Mouse (Mus musculus): ENCODE measurements around the gene Lyzl4. TPM values are rescaled to one million over a fixed set of nuclear protein-coding genes. Genes with fewer than 3 reads are reported as not detected.
A peak's percentile ranks its signal among the peaks of the same experiment; 100 is the strongest.

Gene Lyzl4
- polyA plus RNA-seq, 1 experiment from 2014 or later = not detected

DNA sequence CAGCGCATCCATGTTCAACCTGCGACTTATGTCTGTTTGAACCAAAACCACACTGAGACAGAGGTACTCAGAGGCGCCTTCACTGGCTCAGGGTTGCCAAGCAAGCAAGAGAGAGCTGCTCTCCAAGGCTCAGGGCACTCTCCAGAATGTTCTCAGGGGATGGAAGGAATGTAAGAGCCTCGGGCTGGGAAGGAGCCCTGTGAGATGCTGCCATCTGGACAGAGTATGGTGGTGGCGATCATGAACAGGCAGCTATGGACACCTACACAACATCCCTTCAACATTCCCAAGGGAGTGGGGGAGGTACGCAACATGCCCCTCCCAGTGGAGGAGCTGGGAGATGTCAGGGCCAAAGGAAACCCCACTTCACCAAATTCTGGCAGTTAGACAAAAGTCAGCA lies 83.7 kb downstream of the Lyzl4 start:
- no peak overlapping the region for H3K9ac ChIP-seq
- no peak overlapping the region for H3K4me3 ChIP-seq (ENCODE audit: low read depth, low read length)
- no peak overlapping the region for H3K27ac ChIP-seq (ENCODE audit: low read depth)
- peaks cover 2% of the 10 kb centered on the region; the same call in 1 of the 2 replicates for H3K4me1 ChIP-seq (ENCODE audit: insufficient read depth)
- 76% methylated on average over 6 of the region's 6 CpGs for WGBS
- H3K27me3 ChIP-seq (ENCODE audit: insufficient read depth, low read length) = no peaks in the 10 kb centered on the region
- ATAC-seq (ENCODE audit: insufficient read depth) (no peak), DNase-seq (no peak)
- no peaks in the 10 kb centered on the region for H3K9me3 ChIP-seq (ENCODE audit: low read depth, low read length)
- no peaks in the 10 kb centered on the region for H3K36me3 ChIP-seq (ENCODE audit: insufficient read depth)
- TF ChIP-seq CTCF (IDR thresholded peaks at IDR 0.05; ENCODE audit: low read depth) = no peak
- H3K4me2 ChIP-seq = no peak overlapping the region

DNA sequence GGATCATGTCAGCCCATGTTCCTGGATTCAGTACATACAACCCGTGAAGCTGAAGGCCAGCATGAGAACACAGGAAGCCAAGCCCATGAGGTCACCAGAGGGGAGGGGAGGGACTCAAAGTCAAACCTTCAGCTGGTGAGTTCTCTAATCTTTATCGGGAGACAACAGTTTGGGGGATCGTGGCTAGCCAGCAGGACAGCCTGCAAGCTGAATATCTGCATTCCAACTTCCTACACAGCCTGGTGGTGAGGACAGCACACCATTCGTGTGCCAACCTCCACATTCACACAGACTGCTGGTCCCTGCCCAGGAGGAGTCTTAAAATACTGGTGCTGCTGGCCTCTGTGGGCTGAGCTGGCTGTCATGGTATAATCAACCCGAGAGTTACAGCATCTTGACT lies 85.0 kb downstream of the Lyzl4 start:
- Histone ChIP-seq H3K4me1 (ENCODE audit: insufficient read depth) (peaks cover 5% of the 10 kb centered on the region; the same call in 1 of the 2 replicates), H3K4me2 (no peak overlapping the region), H3K27me3 (ENCODE audit: insufficient read depth, low read length) (no peaks in the 10 kb centered on the region), H3K36me3 (ENCODE audit: insufficient read depth) (no peaks in the 10 kb centered on the region), H3K27ac (ENCODE audit: low read depth) (no peak overlapping the region), H3K9ac (no peak overlapping the region), H3K9me3 (ENCODE audit: low read depth, low read length) (no peaks in the 10 kb centered on the region), H3K4me3 (ENCODE audit: low read depth, low read length) (no peak overlapping the region)
- ATAC-seq (ENCODE audit: insufficient read depth) = no peak
- WGBS = 55% methylated on average over 5 of the region's 5 CpGs
- TF ChIP-seq CTCF (IDR thresholded peaks at IDR 0.05; ENCODE audit: low read depth) = no peak
- DNase-seq = no peak

DNA sequence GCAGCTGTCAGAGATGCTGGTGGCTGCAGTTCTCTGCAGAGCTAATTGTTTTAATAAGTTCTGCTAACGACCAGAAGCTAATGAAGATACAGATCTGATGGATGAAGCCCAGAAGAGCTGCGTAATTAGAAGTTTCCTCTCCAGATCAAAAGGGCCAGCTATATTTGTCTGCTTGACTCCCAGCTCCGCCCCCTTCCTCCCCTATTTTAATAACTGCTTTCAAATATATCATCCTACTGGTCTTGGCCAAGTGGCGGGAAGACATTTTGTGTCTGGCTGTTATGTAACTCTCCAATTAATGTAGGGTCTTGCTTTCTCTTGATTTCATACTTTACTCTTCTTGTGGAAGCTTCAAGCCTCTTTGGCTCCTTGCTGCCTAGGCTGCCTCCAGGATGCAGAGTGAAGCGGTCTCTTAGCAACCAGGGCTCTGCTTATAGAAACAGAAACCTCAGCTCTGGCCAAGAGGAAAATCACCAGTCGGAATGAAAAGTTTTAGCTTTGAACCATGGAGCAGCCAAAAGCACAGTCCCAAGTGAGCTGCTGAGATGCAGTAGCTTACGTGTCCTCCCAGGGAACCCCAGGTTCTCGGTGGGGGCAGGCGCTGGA lies 86.4 kb downstream of the Lyzl4 start:
- Histone ChIP-seq H3K9me3 (ENCODE audit: low read depth, low read length) (no peaks in the 10 kb centered on the region), H3K4me3 (ENCODE audit: low read depth, low read length) (no peak overlapping the region), H3K4me2 (no peak overlapping the region), H3K9ac (no peak overlapping the region), H3K27me3 (ENCODE audit: insufficient read depth, low read length) (no peaks in the 10 kb centered on the region), H3K36me3 (ENCODE audit: insufficient read depth) (no peaks in the 10 kb centered on the region), H3K27ac (ENCODE audit: low read depth) (no peak overlapping the region; the same call in 1 of the 2 replicates), H3K4me1 (ENCODE audit: insufficient read depth) (peaks cover 5% of the 10 kb centered on the region; the same call in 1 of the 2 replicates)
- no peak for TF ChIP-seq CTCF (IDR thresholded peaks at IDR 0.05; ENCODE audit: low read depth)
- WGBS = 39% methylated on average over 9 of the region's 9 CpGs
- DNase-seq (peak; percentile 70), ATAC-seq (ENCODE audit: insufficient read depth) (peak; percentile 53; the same call in 1 of the 2 replicates)

DNA sequence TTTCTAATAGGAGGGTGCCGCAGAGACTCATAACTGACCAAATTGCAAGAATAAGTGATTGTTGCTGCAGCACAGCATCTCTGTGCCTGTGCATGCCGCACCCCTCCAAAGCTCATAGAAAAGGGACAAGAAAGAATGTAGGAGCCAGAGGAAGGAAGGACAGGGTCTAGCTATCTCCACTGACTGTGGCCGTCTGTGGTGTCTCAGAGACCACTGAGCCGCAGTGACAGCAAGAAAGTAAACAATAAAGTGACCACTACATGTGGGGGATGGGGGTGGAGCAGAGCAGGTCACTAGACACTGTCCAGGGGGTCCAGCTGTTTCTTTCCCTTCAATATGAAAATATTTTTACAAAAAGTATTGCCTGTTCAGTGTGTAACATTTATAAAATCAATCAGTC lies 88.3 kb downstream of the Lyzl4 start:
- ATAC-seq (ENCODE audit: insufficient read depth) (peak; percentile 78), DNase-seq (peak; percentile 57)
- H3K4me1 ChIP-seq (ENCODE audit: insufficient read depth) = peaks cover 5% of the 10 kb centered on the region; the same call in 1 of the 2 replicates
- no peak overlapping the region for H3K4me3 ChIP-seq (ENCODE audit: low read depth, low read length)
- no peak overlapping the region for H3K9ac ChIP-seq
- no peaks in the 10 kb centered on the region for H3K36me3 ChIP-seq (ENCODE audit: insufficient read depth)
- H3K4me2 ChIP-seq = no peak overlapping the region
- H3K27me3 ChIP-seq (ENCODE audit: insufficient read depth, low read length) = no peaks in the 10 kb centered on the region
- H3K27ac ChIP-seq (ENCODE audit: low read depth) = no peak overlapping the region
- 22% methylated on average over 4 of the region's 4 CpGs for WGBS
- no peak for TF ChIP-seq CTCF (IDR thresholded peaks at IDR 0.05; ENCODE audit: low read depth)
- H3K9me3 ChIP-seq (ENCODE audit: low read depth, low read length) = no peaks in the 10 kb centered on the region

DNA sequence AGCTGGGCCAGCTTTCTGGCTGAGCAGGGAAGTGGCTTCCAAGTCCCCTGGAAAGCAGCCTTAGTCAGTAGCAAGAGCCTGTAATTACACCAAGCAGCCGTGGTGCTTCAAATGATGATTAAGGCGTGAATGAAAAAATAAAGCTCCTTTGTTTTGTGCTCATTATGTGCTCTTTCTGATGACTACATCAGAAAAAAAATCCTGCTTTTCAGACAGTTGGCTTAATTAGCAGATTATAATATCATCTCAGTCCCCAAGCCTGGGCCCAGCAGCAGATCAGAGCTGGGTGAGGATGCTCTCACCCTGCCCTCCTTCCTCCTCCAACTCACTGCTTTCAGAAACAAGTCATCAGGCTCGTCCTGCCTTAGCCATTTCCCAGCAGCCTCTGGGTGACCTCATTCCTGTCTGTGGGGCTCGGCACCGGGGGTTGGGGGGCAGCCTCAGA lies 91.5 kb downstream of the Lyzl4 start:
- DNase-seq (no peak), ATAC-seq (ENCODE audit: insufficient read depth) (no peak)
- no peaks in the 10 kb centered on the region for H3K27me3 ChIP-seq (ENCODE audit: insufficient read depth, low read length)
- no peak overlapping the region for H3K4me2 ChIP-seq
- no peaks in the 10 kb centered on the region for H3K36me3 ChIP-seq (ENCODE audit: insufficient read depth)
- H3K4me3 ChIP-seq (ENCODE audit: low read depth, low read length) = no peak overlapping the region
- 69% methylated on average over 5 of the region's 5 CpGs for WGBS
- H3K9ac ChIP-seq = no peak overlapping the region
- H3K27ac ChIP-seq (ENCODE audit: low read depth) = no peak overlapping the region
- H3K4me1 ChIP-seq (ENCODE audit: insufficient read depth) = peaks cover 5% of the 10 kb centered on the region; the same call in 1 of the 2 replicates
- H3K9me3 ChIP-seq (ENCODE audit: low read depth, low read length) = no peaks in the 10 kb centered on the region
- no peak for TF ChIP-seq CTCF (IDR thresholded peaks at IDR 0.05; ENCODE audit: low read depth)

DNA sequence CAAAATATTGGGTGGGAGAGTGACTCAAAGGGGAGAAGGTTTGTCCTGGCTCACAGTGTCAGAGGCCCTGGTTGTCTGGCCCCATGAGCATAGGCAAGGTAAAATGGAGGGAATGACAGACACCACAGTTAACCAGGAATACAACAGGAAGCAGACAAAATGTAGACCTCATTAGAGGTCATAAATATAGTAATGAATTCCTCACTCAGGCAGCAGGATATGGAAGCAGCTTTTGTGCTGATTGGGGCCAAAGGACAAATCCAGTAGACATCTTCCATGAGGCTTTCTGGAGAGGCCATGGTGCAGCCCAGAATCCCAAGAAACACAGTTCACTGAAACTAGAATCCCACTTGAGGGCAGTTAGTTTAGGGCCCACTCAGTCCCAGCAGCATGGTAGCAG lies 92.5 kb downstream of the Lyzl4 start:
- no peak for ATAC-seq (ENCODE audit: insufficient read depth)
- peaks cover 5% of the 10 kb centered on the region; the same call in 1 of the 2 replicates for H3K4me1 ChIP-seq (ENCODE audit: insufficient read depth)
- DNase-seq = no peak

DNA sequence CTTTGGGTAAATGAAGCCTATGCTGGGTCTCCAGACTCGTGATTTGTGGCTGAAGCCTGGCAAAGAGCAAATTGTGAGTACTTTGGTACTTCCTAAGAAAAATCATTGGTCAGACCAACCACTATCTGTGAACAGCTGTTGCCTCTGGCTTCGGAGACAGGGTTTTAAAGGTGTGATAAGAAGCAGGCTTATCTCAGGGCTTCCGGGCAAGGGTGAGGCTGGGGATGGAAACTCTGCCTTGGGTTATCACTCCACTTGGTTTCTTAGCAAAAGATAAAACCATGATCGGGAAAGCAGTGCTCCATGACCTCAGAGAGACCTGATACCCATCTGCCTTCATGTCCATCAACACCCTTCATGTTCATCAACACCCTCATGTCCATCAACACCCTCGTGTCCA lies 92.9 kb downstream of the Lyzl4 start:
- Histone ChIP-seq H3K4me2 (no peak overlapping the region), H3K9me3 (ENCODE audit: low read depth, low read length) (no peaks in the 10 kb centered on the region), H3K27me3 (ENCODE audit: insufficient read depth, low read length) (no peaks in the 10 kb centered on the region), H3K36me3 (ENCODE audit: insufficient read depth) (no peaks in the 10 kb centered on the region), H3K27ac (ENCODE audit: low read depth) (no peak overlapping the region), H3K4me1 (ENCODE audit: insufficient read depth) (peaks cover 5% of the 10 kb centered on the region; the same call in 1 of the 2 replicates), H3K4me3 (ENCODE audit: low read depth, low read length) (no peak overlapping the region), H3K9ac (no peak overlapping the region)
- no peak for ATAC-seq (ENCODE audit: insufficient read depth)
- no peak for TF ChIP-seq CTCF (IDR thresholded peaks at IDR 0.05; ENCODE audit: low read depth)
- 32% methylated on average over 5 of the region's 5 CpGs for WGBS
- DNase-seq = no peak

More for the DNA sequence above, 92.5 kb downstream of the Lyzl4 start:
- no peaks in the 10 kb centered on the region for H3K9me3 ChIP-seq (ENCODE audit: low read depth, low read length)
- no peaks in the 10 kb centered on the region for H3K36me3 ChIP-seq (ENCODE audit: insufficient read depth)
- H3K27ac ChIP-seq (ENCODE audit: low read depth) = no peak overlapping the region
- TF ChIP-seq CTCF (IDR thresholded peaks at IDR 0.05; ENCODE audit: low read depth) = no peak
- no peaks in the 10 kb centered on the region for H3K27me3 ChIP-seq (ENCODE audit: insufficient read depth, low read length)
- H3K4me3 ChIP-seq (ENCODE audit: low read depth, low read length) = no peak overlapping the region
- H3K9ac ChIP-seq = no peak overlapping the region
- H3K4me2 ChIP-seq = no peak overlapping the region
